Mouse (Mus musculus): ENCODE results near the gene Fzd7. TPM values are rescaled to one million over a fixed set of nuclear protein-coding genes. Genes with fewer than 3 reads are reported as not detected.

The Fzd7 gene
- polyA plus RNA-seq (2014; fragmentation: Illumina TruSeq; extraction: RNeasy Lipid Tissue Mini Kit (QIAGEN cat#74804); ENCODE audit: low read depth, low replicate concordance): 20.7 TPM

DNA sequence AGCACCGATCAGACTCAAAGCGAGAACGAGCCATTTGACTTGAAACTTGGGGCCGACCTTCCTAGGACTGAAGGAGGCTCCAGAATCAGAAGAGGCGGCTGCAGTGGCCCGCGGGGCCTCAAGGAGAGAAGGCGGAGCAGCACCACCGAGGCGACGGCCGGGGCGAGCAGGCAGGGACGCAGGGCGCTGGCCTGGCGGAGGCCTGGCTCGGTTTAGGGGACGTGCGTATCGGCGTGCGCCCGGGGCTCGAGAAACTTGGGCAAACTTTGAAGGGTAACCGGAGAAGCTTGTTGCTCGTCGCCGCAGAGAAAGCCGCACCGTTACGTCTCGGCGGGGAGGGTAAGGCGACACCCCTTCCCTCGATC is at the start of gene Fzd7:
Fzd7 (plus strand) TSS at position 94 of the 365 bp plus-strand sequence.

DNA sequence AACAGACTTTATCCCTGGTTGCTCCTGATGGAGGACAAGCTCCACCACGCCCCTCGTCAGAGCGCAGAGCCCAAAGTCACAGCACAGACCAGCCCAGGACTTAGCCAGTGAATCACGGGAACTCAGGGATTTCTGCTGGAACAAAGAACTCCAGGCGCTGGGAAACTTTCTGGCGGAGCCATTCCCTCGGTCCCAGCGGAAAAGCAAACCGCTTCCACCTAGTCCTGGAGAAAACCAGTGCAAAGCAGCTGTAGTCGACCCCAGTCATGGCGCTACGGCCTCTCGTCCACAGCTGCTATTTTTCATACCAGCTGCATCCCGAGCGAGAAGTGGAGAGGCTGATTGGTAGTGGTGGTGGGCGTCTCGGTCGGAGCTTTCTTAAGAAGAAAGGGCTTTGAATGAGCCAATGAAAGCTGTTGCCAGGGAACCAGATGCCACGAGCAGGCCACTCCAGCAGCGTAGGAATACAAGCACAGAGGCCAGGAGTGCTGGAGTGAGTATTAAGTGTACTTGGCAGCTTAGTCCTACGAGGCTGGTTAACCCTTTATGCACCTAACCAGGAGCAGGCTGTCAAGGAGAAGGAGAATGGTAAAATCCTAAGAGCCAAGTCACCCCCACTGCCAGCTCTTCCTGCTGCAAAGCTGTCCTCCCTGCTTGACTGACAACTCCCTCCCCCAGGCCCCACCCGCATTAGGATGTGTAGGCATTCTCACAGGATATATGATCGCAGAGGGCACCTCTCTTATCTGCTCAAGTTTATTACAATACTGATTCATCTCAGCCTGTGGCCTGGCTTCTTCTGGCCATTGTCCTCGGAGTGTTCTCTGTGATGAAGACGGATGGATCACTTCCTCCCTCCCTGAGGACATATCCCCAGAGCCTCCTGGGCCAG is 34.0 kb downstream of the Fzd7 start, which contains the start of gene Gm973:
Gm973 (plus strand) TSS at position 239 of the 892 bp plus-strand sequence.

Other genes with a start within 250 kb of the Fzd7 start
- 22.4 TPM for gene Als2, start 245.2 kb upstream of the Fzd7 start, polyA plus RNA-seq (2014; fragmentation: Illumina TruSeq; extraction: RNeasy Lipid Tissue Mini Kit (QIAGEN cat#74804); ENCODE audit: low read depth, low replicate concordance)
- not detected for gene Cdk15, start 225.5 kb upstream of the Fzd7 start, polyA plus RNA-seq (2014; fragmentation: Illumina TruSeq; extraction: RNeasy Lipid Tissue Mini Kit (QIAGEN cat#74804); ENCODE audit: low read depth, low replicate concordance)
- gene Gm973, start 33.8 kb downstream of the Fzd7 start, polyA plus RNA-seq (2014; fragmentation: Illumina TruSeq; extraction: RNeasy Lipid Tissue Mini Kit (QIAGEN cat#74804); ENCODE audit: low read depth, low replicate concordance): not detected
- gene Sumo1, start 188.4 kb downstream of the Fzd7 start, polyA plus RNA-seq (2014; fragmentation: Illumina TruSeq; extraction: RNeasy Lipid Tissue Mini Kit (QIAGEN cat#74804); ENCODE audit: low read depth, low replicate concordance): 125 TPM
- gene Nop58, start 202.5 kb downstream of the Fzd7 start, polyA plus RNA-seq (2014; fragmentation: Illumina TruSeq; extraction: RNeasy Lipid Tissue Mini Kit (QIAGEN cat#74804); ENCODE audit: low read depth, low replicate concordance): 83.5 TPM